Mouse (Mus musculus) cerebellum, postnatal 25 days (tissue): ENCODE results near the gene Trpd52l3.
"Not testable (repeated sequence)": the region's sequence is repeated elsewhere in the genome, so short reads cannot be mapped to it uniquely, and the experiment has no call there.

Experiments
- DNase-seq, 2 experiments: peaks; one replicate each; pipeline ENCODE4 v3.0.0; 2021; ENCODE audit warnings: mixed read lengths in 2 of 2

Gene Trpd52l3

DNA sequence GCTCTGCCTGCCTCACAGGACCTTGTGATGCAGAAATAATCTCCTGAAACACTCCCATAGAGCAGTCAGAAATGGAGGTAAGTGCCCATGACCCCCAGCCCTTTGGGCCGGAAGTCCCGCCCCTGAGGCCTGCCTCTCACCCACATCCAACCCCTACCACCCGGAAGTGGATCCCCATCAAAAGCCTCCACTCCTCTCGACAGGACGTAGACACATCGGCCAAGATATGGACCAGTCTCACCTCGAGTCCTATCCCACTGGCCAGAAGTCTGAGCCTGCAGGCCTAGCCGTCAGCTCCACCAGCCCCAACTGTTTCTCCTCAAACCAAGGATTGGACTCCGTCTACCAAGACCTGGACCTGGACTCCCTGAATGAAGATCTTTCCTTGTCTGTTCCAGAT is at the start of gene Trpd52l3:
Gene Trpd52l3, plus strand, starts transcription at position 170 of the 400 bp plus-strand sequence.
- DNase-seq: no peak

DNA sequence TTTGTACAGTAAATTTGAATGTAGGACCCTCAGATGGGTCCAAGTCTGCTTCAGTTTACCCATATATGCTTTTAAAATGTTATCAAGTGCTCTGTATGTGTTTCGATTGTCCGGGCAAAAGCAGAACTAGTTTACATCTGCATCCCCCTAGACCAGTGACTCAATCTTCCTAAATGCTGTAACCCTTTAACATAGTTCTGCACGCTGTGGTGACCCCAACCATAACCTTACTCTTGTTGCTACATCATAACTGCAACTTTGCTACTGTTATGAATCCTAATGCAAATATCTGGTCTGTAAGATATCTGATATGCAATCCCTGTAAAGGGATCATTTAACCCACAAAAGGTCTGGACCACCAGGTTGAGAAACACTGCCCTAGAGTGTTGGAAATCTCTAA is 49.8 kb upstream of the Trpd52l3 start:
- DNase-seq: no peak

DNA sequence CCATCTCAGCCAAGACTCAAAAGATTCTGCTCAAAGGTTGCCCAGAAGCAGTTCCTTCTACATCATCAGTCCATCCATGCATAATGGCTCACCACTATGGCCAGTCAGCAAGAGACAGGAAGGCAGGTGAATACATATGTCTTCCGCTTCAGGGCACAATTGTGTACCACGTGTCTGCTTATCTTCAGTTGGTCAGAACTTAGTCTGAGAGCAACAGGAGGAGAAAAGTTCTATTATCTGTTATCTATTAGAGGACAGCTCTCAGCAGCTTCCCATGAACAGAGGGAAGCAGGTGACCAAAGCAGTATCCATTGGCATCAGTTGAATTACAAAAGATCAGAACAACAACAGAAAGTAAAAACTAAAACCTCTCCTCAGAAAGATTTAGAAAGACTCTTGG is 48.1 kb upstream of the Trpd52l3 start:
- DNase-seq: no peak

DNA sequence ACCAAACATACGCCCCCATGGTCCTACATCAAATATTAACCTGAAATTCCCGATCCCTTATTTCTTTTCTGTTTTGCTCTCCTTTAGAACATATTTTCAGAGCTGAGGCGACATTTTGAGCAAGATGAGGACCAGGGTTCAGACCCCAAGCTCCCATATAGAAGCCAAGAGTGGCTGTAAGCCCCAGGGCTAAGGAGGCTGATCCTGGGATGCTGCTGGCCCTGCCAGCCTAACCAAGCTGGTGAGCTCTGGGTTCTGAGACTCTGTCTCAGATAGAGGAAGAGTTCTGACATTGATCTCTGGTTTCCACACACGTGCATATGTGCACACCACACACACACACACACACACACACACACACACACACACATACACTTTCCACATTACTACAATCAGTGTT is 42.7 kb upstream of the Trpd52l3 start:
- no peak for DNase-seq

DNA sequence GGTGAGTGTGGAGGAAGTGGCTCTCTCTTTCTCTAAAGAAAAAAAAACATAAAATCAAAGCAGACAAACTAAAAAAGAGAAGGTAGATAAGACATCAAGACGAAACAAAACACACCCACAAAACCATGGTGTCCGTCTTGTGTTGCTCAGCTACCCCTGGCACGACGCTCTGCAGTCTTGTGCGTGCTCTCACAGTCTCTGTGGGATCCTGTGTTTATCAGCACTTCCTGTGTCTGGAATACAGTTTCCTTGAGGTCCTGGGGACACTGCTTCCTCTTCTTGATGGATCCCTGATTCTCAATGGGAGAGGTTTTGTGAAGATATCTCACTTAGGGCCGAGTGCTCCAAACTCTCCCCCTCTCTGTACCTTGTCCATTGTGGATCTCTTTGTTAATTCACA is 41.7 kb upstream of the Trpd52l3 start:
- no peak for DNase-seq

DNA sequence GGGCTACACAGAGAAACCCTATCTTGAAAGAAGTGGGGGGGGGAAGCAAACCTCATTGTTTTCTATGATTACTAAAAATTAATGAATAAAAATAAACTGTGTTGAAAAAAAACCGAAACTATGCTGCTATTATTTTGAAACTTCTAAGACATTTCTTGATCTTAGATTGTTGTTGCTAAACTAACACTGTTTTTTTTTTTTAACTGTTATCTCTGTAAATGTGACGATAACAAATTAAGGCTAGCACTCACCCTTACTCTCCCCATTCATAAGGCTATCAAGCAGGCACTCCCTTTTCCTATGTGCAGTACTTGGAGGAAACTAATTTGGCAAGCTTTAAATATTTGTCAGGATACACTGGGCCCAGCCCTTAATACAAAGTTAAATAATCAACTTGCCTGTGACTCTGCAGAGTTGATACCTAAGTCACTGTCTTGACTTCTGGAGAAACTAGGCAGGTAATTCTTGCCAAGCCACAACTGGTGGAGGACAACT is 39.9 kb upstream of the Trpd52l3 start:
- no peak for DNase-seq

DNA sequence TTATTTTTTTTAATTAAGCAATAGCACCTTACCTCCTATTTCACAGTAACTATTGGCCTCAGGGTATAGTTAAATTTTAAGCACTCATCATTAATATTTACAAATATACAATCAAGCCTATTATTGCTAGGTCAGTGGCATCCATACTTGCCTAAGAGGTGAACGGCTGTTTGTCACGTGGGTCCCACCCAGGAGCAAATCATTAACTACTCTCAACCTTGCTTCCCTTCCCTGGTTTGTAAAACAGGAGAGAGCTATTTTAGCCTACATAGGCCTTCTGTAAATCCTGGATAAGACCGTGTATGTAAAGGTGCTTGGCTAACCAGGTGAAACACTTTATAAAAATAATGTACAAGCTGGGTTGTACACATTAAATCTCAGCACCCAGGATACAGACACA is 35.6 kb upstream of the Trpd52l3 start:
- no peak for DNase-seq

DNA sequence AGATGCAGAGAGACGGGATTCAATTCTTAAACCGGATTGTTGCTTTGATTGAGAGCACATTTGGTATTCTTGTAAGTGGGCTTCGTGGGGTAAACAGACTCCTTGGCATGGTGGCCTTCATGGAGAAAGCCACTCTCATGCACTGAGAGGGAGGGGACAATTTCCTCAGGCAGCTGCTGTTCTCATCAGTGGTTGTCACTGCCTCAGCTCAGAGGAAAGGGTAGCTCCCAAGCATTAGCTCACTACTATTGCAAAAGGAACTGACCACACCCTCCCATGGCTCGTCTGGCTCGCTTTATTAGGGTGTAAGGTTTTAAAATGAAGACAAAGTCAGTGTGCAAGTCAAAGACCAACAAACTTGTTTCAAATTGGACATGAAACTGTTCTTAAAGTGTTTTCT is 30.2 kb upstream of the Trpd52l3 start:
- no peak for DNase-seq

DNA sequence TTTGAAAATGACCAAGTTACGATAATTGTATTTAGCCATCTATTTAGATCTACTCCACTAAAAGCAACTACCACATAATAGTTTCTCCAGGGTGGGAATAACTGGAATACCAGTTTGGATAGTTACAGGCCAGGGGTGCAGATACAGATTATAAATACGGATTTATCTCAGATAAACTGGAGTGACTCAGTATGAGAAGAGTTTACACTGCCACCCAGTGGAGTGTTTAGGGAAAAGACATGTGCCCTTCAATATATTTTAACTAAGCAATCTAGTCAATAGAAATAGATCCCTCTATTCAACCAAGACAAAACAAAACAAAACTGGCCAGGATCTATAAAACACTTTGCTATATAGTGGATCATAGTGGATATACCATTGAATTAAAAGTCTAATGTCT is 24.7 kb upstream of the Trpd52l3 start:
- peak in 1 of 2 experiments; percentile 8 for DNase-seq

DNA sequence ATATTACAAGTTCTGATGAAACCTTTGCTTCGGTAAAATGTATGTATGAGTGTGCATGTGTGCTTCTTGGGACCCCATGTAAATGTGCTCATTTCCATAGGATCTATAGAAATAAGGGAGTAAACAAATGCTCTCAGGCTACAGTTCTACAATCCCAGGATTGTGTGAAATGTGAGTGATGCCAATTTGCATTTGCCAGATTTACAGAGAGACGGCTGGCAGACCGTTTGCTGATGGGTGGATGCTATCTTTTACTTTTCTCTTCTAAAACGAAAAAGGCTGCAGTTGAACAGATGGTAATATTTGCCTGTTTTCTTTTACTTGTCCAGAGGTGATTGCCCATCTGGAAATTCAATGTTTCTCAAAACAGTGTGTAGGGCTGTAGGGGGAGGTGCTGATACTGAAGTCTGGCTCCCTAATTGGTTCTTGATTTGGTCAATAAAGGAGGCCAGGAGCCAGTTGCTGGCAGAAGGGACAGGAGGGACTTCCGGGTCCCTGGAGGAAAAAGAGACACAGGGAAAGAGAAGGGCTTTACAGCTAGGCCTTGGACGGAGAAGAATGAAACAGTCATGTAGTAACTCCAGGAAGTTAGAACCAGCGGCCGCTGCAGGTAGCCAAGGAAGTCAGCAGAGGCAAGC is 24.0 kb upstream of the Trpd52l3 start:
- DNase-seq: no peak

DNA sequence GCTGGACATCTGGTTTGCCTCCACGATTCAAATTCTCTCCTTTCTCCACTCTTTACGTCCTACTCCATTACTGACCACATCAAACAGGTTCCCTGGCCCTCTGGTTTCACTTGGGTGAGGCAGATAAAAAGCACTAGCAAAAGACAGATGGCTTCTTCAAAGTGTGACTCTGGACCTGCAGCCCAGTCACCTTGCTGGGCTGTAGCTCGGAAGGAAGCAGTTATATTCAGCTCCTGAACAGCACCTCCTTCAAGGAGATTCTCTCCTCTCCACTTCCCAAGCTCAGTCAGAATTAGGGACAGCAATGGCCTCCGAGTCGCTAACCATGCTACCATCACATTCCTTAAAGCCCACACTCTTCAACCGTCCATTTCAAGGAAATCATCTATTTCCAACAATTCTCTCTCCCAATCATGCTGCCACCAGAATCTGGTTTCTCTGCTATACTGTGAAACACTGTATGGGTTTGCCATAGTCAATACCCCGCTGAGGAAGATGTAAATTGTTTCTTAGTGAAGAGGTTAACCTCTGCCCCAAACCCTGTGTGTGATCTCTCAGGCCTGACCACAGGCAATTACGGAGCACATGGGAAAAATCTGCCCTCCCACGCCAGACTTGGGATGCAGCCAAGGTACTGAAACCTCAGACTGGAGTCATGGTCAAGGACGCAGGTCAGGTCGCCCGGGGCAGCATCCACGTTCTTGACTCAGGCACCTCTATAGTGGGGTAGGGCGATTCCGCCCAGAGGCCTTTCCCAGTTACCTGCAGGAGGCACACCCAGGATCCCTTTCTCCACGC is 19.2 kb upstream of the Trpd52l3 start:
- no peak for DNase-seq

DNA sequence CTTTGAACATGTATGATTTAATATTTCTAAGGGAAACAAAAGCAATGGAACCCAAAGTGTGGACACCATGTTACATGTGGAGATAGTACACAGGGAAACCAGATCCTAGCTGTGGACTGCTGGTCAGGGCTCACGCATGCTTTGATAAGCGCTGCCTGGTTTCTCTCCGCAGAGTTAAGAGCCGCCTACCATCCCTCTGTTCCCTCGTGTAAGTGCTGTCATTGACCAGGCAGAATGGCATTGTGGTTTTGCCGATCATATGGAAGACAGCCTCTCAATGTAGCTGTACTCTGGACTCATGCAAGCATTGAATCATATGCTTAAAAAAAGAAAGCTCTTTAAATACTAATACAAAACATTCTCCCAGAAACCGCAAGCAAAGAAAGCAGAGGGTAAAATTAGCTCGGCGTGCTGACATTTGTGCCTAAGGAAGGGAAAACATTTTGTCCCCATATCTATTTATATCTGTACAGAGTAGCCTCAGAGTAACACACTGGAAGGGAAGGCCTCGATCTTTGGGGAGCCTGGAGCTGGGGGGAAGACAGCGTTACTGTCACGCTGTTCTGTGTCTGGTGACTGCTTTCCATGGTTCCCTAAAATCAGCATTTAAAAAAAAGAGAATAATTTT is 17.0 kb upstream of the Trpd52l3 start:
- DNase-seq: no peak

DNA sequence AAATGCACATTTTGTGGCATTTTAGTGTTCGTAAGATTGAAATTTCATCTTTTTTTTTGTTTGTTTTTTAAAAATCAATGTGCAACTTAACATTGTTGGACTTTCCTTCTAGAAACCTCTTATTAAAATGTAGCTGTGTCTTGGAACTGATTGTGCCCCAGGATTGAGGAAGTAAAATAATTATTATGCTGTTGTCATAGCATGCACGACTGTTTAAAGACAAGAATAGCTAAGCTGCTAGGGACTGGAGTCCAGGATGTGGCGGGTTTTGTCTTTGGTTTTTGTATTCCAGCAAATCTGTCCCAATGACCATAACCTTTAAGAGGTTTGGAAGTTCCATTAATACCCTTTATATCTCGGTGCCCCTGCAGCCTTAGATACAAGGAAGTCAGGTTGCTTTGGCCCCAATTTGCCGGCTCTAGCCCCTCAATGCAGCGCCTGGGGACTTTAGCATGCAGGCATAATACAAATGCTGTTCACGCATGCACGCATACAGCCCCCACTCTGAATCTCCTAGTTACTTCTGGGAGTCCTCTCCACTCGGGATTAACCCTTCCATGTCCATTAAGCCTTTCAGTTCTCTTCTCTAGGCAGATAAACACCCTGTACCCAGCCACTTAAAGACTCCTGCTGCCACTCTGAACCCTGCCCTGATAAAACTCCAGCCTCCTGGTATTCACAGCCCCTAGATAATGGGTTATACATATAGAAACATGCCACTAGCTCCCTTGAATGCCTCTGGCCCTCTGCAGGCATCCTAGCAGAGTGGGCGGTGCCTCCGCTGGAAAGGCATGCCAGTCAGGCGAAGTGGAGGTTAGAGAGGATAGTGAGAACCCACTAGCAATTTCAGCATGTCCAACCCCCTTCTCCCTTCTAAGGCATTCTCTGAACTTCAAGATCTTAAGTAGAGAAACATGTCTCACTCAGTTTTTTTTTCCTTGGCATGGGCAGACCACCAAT is 2.9 kb upstream of the Trpd52l3 start:
- DNase-seq: no peak

DNA sequence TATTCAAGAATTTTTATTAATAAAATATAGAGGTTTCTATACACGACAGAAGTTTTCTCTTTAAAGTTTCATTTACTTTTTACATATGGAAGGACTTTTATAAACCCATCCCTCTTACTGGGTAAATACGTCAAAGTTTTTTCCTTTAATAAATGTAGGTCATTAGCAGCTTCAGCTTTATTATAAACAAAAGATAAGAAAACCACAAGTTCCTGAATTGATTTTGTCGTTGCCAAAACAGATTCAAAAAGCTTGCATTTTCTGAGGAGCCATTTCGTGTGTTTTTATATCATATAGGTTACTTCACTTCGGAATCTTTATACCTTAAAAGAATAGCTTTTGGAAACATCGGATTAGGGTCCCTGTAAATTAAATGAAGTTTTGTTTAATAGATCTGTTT is 2.0 kb upstream of the Trpd52l3 start:
- no peak for DNase-seq

DNA sequence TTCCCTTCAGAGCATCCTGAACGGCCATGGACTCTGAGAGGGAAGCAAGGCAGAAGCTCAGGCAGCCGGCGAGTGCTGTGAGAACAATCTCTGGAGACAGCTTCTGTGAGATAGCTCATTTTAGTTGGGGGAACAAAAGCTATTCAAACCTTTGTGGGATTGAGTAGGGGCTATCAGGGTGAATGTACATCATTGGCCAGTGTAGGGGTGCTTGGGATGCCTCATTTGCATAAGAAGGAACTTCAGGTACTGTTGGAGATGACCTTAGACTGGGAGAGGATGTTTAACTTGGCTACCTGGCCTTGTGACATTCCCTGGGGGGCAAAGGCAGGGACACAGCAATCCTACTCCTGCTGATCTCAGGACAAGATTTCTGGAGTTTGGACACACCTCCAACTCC is 2.8 kb downstream of the Trpd52l3 start:
- no peak for DNase-seq

DNA sequence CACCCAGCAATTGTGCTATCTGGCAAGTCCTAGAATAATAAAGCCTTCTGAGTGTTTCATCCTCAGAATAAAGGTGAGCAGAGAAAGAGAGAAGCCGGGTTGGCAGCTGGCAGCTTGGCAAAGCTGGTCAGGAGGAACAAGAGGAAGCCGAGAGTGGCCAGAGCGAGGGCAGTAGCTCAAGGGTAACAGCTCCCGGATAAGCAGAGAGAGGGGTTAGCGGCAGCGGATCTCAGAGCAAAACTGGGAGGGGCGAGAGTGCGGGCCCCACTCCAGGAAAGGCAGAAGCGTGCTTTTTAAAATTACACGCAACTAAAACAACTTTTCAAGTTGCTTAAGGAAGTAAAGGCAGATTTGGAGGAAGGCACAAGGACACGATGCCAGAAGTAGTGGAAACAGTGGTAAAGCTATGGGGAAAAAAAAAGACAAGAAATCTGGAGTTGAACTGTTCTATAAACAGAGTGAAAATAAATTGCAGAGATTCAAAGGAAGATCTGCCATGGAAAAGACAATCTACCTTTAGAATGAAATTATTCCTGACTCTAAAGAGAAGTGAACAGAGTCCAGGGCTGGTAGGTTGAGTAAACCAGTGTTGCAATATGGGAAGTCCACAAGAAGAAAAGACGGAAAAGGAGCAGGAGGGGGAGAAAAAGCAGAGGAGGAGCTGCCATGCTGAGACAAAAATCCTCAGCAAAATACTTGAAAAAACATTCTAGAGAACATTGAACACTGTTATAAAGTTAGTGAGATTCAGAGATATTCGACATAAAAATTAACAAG is 7.1 kb downstream of the Trpd52l3 start:
- no peak for DNase-seq

DNA sequence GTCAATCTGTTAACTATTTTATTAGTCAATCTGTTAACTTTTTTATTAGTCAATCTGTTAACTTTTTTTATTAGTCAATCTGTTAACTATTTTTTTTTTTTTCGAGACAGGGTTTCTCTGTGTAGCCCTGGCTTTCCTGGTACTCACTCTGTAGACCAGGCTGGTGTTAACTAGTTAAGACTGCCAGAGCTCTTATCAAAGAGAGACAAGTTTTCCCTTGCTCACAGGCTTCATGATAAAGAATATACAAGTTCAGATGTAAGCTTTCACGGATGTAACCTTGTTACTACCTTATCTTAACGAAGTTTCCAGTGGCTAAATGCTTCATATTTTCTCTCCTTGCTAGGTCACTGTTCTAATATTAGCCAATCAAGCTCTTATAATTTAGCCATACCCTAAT is 10.7 kb downstream of the Trpd52l3 start:
- no peak for DNase-seq

DNA sequence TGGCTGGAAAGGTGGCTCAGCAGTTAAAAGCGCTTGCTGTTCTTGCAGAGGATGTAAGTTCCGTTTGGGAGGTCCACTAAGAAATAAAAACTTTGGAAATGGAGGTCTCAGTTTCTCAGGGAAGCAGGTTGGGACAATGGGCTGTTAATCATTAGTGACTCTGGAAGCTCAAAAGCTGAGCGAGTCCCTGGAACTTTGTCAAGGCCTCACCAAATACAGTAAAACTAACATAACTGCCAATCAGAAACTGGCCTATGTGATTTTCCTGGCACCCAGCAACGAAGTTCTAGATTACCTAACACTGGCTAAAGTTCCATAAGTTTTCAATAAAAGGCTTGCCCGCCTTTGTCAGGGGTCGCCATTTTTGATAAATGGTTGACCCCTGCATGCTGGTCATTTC is 12.6 kb downstream of the Trpd52l3 start:
- no peak for DNase-seq

DNA sequence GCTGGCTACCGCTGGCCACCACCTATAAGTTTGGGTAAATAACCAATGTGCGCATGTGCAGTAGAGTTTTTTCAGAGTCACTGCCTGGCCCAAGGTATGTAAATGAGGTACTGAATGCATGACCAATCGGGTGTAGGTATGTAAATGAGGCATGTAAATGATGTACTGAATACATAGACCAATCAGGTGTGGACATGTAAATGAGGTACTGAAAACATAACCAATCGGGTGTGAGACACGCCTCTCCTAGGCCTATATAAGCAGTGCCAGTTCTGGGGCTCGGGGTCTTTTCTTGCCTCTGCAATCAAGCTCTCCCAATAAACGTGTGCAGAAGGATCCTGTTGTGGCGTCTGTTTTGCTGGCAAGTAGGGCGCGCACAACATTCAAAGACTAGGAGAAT is 19.8 kb downstream of the Trpd52l3 start:
- DNase-seq: not testable (repeated sequence)

DNA sequence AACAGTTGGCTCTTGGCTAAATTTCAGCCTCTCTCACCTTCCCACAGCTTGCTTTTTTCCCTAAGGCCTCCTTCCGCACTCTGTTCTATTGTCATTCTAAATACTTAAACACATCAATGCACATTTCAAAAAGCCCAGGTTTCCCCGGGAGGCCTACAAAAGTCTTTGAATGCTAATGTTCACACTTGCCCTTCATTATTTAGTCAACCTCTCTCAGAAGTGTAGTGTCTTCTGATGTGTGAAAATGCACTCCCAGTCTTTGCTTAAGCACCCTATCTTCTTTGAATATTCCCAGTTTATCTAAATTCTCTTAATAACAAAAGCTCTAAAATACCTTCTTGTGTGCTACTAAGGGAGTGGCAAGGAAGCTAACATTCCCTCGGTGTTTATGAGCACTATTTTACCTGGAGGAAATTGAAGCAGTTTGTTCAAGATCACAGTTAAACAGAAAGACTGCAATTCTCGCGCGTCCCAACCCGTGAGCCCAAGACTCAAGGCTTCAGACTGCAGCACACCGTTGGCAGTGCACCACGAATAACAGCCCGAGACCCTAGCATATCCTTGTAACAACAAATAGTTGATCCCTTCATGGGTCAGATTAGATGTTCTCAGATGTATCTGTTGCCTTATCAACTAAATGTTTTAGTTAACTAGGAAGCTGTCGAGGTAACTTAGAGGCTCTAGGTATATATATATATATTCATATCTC is 25.6 kb downstream of the Trpd52l3 start:
- no peak for DNase-seq
